Mouse (Mus musculus) brown adipose tissue, adult 24 weeks (tissue): ENCODE results near the gene Tubb4b. TPM values are rescaled to one million over a fixed set of nuclear protein-coding genes. Genes with fewer than 3 reads are reported as not detected.
"Not testable (repeated sequence)": the region's sequence is repeated elsewhere in the genome, so short reads cannot be mapped to it uniquely, and the experiment has no call there.

ENCODE experiments used
- H3K27ac ChIP-seq: fragments of 200-500 bp; replicated peaks from 2 replicates; pipeline ENCODE4 v1.5.1; 2012; ENCODE audit warnings: low read depth, mild to moderate bottlenecking, low read length
- H3K4me1 ChIP-seq: fragments of 200-500 bp; 2 replicates; pipeline ENCODE4 v1.6.1; 2012; ENCODE audit warnings: low read length, mixed read lengths; ENCODE audit not compliant: control insufficient read depth, insufficient read depth, insufficient read length
- H3K4me3 ChIP-seq: fragments of 200-500 bp; 2 replicates; pipeline ENCODE4 v1.5.1; 2012; ENCODE audit warnings: low read depth, mild to moderate bottlenecking, low read length, moderate library complexity; ENCODE audit not compliant: insufficient read depth
- polyA plus RNA-seq: library from polyadenylated mRNA; stranded (reverse); fragments of >200 nt; gene quantifications from 2 replicates; pipeline ENCODE4 v1.2.4, GENCODE M21; 2012; ENCODE audit not compliant: missing spikeins, insufficient read depth, insufficient read length

Gene Tubb4b
- polyA plus RNA-seq, 1 experiment: 193 TPM

- Histone ChIP-seq H3K27ac (no peak overlapping the region), H3K4me1 (peaks cover 7% of the 10 kb centered on the region), H3K4me3 (no peak overlapping the region)
Observed at GRCm38 (mm10) chr2:25258887-25259286, 34.4 kb upstream of the Tubb4b start.

- not testable (repeated sequence) for H3K4me3 ChIP-seq, H3K27ac ChIP-seq, H3K4me1 ChIP-seq
Observed at GRCm38 (mm10) chr2:25257250-25257649, 32.7 kb upstream of the Tubb4b start.

- not testable (repeated sequence) for H3K27ac ChIP-seq, H3K4me1 ChIP-seq
- peak overlapping the region; percentile 30; the same call in 1 of the 2 replicates for H3K4me3 ChIP-seq
Observed at GRCm38 (mm10) chr2:25256443-25257109, 32.1 kb upstream of the Tubb4b start.

- Histone ChIP-seq H3K27ac (peak within 1 kb of the TSS; percentile 59; the same call in 1 of the 2 replicates), H3K4me1 (no peaks in the 10 kb centered on the region), H3K4me3 (peak within 1 kb of the TSS; percentile 98)
Observed at GRCm38 (mm10) chr2:25255284-25255779, 30.8 kb upstream of the Tubb4b start, which contains the start of gene Tmem203. Tmem203 (plus strand) TSS chr2:25255439.

GRCm38 (mm10) chr2:25252331-25252730 lies 27.8 kb upstream of the Tubb4b start:
- Histone ChIP-seq H3K27ac (no peak overlapping the region), H3K4me3 (no peak overlapping the region), H3K4me1 (no peaks in the 10 kb centered on the region)

GRCm38 (mm10) chr2:25246183-25247072 lies 21.9 kb upstream of the Tubb4b start, which contains the start of gene AL732309.1:
AL732309.1 (minus strand) TSS chr2:25246863.
- H3K4me3 ChIP-seq: no peak within 1 kb of the TSS
- no peak within 1 kb of the TSS for H3K27ac ChIP-seq
- H3K4me1 ChIP-seq: peaks cover under 1% of the 10 kb centered on the region; the same call in 1 of the 2 replicates

GRCm38 (mm10) chr2:25244144-25244543 lies 19.6 kb upstream of the Tubb4b start:
- H3K4me3 ChIP-seq: no peak overlapping the region
- H3K27ac ChIP-seq: no peak overlapping the region
- H3K4me1 ChIP-seq: peaks cover 3% of the 10 kb centered on the region; the same call in 1 of the 2 replicates

GRCm38 (mm10) chr2:25243342-25243741 lies 18.8 kb upstream of the Tubb4b start:
- Histone ChIP-seq H3K27ac (no peak overlapping the region), H3K4me3 (no peak overlapping the region), H3K4me1 (peaks cover 3% of the 10 kb centered on the region; the same call in 1 of the 2 replicates)

- H3K27ac ChIP-seq: no peak within 1 kb of the TSS
Observed at GRCm38 (mm10) chr2:25242101-25242506, 17.6 kb upstream of the Tubb4b start, which contains the start of the genes Rnf208 and Cysrt1. Rnf208 (plus strand) TSS chr2:25242255. Cysrt1 (minus strand) TSS chr2:25242452.

GRCm38 (mm10) chr2:25241438-25241775 lies 16.9 kb upstream of the Tubb4b start:
- H3K4me3 ChIP-seq: peak overlapping the region; percentile 57; the same call in 1 of the 2 replicates
- no peak overlapping the region for H3K27ac ChIP-seq
- H3K4me1 ChIP-seq: peaks cover 3% of the 10 kb centered on the region; the same call in 1 of the 2 replicates

More at GRCm38 (mm10) chr2:25242101-25242506, 17.6 kb upstream of the Tubb4b start, which contains the start of the genes Rnf208 and Cysrt1:
- peaks cover 3% of the 10 kb centered on the region; the same call in 1 of the 2 replicates for H3K4me1 ChIP-seq
- H3K4me3 ChIP-seq: peak within 1 kb of the TSS; percentile 57

- Histone ChIP-seq H3K4me3 (peak overlapping the region; percentile 57), H3K27ac (no peak overlapping the region), H3K4me1 (peaks cover 3% of the 10 kb centered on the region; the same call in 1 of the 2 replicates)
Observed at GRCm38 (mm10) chr2:25240723-25241437, 16.4 kb upstream of the Tubb4b start.

- peak overlapping the region; percentile 57; the same call in 1 of the 2 replicates for H3K4me3 ChIP-seq
- no peak overlapping the region for H3K27ac ChIP-seq
Observed at GRCm38 (mm10) chr2:25240310-25240709, 15.8 kb upstream of the Tubb4b start.

GRCm38 (mm10) chr2:25239766-25240165 lies 15.3 kb upstream of the Tubb4b start:
- Histone ChIP-seq H3K4me1 (peaks cover 3% of the 10 kb centered on the region; the same call in 1 of the 2 replicates), H3K27ac (no peak overlapping the region), H3K4me3 (no peak overlapping the region)

More at GRCm38 (mm10) chr2:25240310-25240709, 15.8 kb upstream of the Tubb4b start:
- H3K4me1 ChIP-seq: peaks cover 3% of the 10 kb centered on the region; the same call in 1 of the 2 replicates

GRCm38 (mm10) chr2:25238106-25238505 lies 13.6 kb upstream of the Tubb4b start:
- Histone ChIP-seq H3K27ac (no peak overlapping the region), H3K4me1 (peaks cover 3% of the 10 kb centered on the region; the same call in 1 of the 2 replicates), H3K4me3 (no peak overlapping the region)
